Mouse (Mus musculus) bone marrow macrophage, adult 2 months (primary cell): ENCODE data around the gene Sema5a.

Source experiments
- CTCF ChIP-seq: IDR thresholded peaks from 2 replicates; pipeline ENCODE4 v1.5.1; 2012; ENCODE audit warnings: low read depth, mild to moderate bottlenecking, low read length, moderate library complexity
- POLR2A ChIP-seq: IDR thresholded peaks from 2 replicates; pipeline ENCODE4 v1.6.1; 2012; ENCODE audit warnings: mild to moderate bottlenecking, low read depth, low read length, borderline replicate concordance

DNA sequence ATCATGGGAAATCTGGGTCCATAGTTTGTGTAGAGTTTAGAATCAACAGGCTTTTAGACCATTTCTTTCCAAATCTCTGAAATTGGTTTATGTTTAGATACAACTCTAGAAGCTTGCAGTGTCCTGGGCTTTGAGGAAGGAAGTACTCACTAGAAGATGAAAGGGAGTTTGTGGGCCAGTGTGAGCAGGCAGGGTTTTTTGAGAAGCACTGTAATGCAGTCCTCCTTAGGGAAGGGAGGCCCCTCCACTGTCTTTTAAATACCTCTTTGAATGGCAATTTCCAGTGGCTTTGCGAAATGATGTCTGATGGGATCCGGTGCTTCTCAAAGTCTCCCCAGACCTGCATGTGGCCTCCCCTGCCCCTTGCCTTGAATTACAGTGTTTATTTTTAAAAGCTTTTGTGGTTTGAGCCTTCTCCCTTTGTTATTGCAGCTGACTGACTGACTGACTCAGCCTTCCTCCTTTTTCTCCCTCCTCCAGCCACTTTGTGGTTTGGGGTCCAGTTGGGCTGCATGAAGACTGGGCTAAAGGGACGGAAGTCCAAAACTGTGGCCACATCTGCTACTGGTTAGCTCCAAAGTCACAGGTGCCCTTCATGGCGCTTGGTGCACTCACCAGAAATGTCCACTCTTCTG, 83.9 kb downstream of the Sema5a start:
- TF ChIP-seq POLR2A, result no peak
- TF ChIP-seq CTCF, result no peak
